Mouse (Mus musculus): ENCODE data around the gene Dcun1d1.

Gene Dcun1d1

DNA sequence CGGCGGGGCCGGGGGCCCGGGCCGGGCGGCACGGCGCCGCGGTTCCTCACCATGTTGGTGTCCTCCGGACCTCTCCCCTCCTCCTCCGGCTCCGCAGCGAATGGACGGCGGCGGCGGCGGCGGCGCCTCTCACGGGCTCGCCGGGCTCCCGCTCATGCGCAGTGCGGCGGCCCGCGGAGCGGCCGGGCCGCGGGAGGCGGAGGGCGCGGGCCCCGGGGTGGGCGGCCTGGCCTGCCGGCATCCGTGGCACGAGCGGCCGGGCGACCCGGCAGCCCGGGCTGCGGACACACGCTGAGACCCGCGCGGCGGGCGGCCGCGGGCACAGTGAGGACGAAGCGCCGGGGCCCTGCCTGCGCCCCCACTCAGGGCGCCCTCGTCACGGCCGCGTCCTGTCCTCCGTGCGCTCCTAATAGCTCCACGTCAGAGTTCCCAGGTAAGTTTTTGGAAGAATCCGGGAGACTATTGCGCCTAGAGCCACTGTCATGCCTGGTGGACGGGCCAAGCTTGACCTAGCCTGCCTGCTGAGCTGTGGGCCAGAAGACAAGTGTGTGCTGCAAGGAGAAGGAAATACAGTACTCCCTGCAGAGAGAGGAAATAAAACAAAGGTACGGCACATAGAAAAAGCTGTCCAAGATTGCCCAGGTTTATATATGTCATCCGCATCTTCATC lies 4.4 kb downstream of the Dcun1d1 start:
- in situ Hi-C loops (cut with MboI; ENCODE audit: unreplicated experiment in 2 of 2) = loop anchor here in 1 of 2 experiments (5.0 kb wide), 1 partner anchor 36 kb away; no protein-coding TSS in a partner anchor

DNA sequence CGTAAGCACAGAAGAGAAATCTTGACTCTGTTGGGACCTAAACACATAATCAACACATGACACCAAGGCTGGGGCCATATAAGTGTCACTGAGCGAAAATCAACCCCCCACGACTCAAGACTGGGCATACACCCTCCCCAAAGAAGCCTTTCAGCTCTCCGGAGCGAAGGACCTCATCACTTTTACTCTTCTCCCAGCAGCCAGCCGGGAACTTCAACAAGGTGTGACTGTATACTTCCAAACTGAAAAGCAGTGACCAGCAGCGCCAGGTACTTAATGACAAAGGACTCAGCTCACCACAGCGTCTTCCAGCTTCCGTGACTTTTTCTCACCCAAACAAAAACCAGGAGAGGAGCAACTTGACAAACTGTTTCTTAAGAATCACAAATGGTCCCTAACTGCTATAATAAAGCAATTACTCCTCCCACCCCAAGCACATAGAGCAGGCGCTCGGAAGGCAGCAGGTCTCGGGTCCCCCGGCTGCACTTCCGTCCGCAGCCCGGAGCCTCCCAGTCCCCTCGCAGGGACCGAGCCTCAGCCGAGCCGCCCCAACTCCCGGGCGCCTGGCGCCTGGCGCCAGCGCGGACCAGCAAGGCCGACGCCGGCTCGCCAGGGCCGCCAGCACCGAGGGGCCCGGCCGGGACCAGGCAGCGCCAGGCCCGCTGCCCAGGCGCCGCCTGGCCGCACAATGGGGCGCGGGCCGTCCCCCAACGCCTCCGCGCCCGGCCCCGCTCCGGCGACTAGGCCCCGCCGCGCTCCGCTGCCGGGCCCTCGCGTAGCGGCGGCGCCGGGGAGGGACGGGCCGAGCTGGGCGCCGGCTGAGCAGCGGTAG lies 5.1 kb downstream of the Dcun1d1 start:
- in situ Hi-C loops (cut with MboI; ENCODE audit: unreplicated experiment in 2 of 2) = loop anchor here in 1 of 2 experiments (5.0 kb wide), 1 partner anchor 35 kb away; no protein-coding TSS in a partner anchor

DNA sequence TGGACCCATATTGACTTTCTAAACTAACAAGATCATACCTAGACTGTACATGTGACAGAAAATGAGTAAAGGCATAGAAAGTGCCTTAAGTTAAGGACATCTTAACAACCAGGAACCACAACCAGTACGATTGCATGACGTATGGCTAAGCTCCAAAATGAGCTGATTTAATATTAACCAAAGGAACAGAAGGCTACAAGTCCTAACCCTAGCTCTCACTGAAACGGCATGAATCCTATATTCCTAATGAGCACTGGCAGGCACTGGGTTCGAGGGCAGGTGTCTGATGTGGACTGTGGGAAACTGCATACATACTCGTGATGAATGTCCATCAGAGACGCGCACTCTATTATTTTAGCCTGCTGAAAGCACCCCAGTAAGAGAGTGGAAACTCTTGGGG lies 5.9 kb downstream of the Dcun1d1 start:
- in situ Hi-C loops (cut with MboI; ENCODE audit: unreplicated experiment in 2 of 2) = loop anchor here in 1 of 2 experiments (5.0 kb wide), 1 partner anchor 34 kb away; no protein-coding TSS in a partner anchor

DNA sequence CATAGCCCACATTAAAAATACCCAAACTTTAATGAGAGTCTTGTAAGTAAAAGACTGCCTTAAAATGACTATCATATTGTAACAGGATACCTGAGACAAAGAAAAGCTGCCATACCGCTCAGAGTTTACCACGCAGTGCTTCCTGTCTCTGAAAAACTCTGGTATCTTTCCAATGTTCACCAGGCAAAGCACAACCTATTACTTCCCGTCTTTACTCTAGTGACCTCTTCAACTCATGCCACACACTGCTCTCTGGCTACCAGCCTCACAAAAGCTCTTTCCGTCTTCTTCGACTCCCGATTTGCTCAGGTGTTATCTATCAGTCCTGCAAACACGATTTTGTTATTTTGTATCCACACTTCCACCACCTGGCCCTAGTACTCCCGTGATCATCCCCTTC lies 7.4 kb downstream of the Dcun1d1 start:
- in situ Hi-C loops (cut with MboI; ENCODE audit: unreplicated experiment in 2 of 2) = loop anchor here in 1 of 2 experiments (5.0 kb wide), 1 partner anchor 33 kb away; no protein-coding TSS in a partner anchor

DNA sequence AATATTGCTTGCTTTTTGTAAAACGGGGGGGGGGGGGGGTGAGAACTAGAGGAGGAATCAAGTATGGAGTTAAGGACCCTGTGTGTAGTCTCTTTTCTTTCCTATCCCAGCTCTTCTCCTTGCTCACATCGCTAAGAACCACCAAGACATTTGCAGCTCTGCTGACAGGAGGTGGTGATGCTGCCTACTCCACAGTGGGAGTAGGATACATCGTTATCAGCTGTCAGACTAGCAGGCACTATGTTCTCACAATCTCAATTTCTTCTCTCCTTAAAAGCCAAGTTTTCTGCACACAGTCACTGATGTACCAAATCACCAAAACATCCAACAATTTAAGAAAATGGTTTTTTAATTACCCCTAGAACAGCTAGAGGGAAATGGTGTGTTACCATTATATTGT lies 7.8 kb downstream of the Dcun1d1 start:
- in situ Hi-C loops (cut with MboI; ENCODE audit: unreplicated experiment in 2 of 2) = no loop called here

DNA sequence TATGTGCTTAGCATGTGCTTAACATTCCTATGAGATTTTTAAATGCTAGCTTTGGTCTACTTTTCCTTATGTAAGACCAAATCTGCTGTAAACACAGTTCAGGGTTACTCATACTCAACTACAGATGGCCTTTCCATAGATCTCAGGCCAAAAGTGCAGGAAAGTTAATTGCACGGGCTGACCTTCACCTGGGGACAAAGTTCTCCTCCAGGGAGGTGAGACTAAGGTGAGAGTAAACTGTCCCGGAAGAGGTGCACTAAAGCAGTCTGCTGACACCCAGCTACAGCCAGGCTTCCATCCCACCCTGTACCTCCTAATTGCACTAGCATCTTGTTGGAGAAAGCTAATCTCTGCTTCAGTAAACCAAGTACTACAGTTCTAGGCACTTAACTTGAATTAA lies 11.4 kb downstream of the Dcun1d1 start:
- in situ Hi-C loops (cut with MboI; ENCODE audit: unreplicated experiment in 2 of 2) = no loop called here

DNA sequence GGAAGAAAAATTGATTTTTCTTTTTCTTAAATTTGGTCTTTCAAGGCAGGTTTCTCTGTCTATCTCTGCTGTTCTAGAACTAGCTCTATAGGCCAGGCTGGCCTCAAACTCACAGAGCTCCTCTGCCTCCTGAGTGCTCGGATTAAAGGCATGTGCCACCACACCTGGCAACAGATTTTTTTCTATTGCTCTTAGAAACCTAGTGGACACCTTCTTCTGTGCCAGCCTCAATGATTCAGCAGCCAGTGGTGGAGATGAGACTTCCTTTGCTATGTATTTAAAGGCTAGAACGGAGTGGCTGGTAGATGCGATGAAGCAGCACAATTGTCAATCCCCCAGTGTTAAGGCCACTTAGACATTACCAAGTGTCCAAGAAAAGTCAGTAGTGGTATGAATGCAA lies 13.2 kb downstream of the Dcun1d1 start:
- in situ Hi-C loops (cut with MboI; ENCODE audit: unreplicated experiment in 2 of 2) = loop anchor here in 1 of 2 experiments (25.0 kb wide), 2 partner anchors 938 to 1887 kb away; partner anchors contain the start of gene 4932438A13Rik

DNA sequence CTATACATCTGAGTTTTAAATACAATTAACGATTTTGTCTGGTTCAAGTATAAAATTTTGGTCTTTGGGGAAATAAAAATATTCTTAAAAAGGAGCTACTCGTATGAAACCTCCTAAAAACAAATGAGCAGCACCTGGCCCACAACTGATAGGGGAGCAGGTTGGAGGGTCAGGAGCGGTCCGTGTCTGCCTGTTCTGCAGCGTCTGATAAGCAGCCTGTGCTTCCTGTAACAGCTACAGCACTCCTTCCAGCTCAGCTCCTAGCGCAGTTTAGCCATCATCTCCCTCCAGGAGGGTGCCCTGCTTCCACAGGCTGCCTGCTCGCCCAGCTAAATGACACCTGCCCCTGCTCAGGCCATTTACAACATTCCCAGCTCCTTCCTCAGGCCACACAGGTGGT lies 13.8 kb downstream of the Dcun1d1 start:
- in situ Hi-C loops (cut with MboI; ENCODE audit: unreplicated experiment in 2 of 2) = loop anchor here in 1 of 2 experiments (25.0 kb wide), 2 partner anchors 939 to 1886 kb away; partner anchors contain the start of gene 4932438A13Rik

DNA sequence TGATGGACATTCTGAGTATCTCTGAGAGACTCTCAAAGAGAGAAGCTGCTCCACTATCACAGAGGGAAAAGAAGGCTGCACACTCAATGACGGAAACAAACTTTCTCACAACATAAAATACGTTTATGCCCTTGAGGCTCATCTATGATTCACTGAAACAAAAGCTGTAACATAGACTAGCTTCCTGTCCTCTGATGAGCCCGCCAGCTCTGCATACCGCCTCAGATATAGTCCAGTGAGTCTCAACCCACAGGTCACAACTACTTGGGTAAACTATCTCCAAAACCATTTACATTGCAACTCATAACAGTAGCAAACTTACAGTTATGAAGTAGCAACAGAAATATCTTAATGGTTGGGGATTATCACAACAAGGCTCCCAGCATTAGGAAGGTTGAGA lies 14.7 kb downstream of the Dcun1d1 start:
- in situ Hi-C loops (cut with MboI; ENCODE audit: unreplicated experiment in 2 of 2) = loop anchor here in 1 of 2 experiments (25.0 kb wide), 2 partner anchors 940 to 1885 kb away; partner anchors contain the start of gene 4932438A13Rik

DNA sequence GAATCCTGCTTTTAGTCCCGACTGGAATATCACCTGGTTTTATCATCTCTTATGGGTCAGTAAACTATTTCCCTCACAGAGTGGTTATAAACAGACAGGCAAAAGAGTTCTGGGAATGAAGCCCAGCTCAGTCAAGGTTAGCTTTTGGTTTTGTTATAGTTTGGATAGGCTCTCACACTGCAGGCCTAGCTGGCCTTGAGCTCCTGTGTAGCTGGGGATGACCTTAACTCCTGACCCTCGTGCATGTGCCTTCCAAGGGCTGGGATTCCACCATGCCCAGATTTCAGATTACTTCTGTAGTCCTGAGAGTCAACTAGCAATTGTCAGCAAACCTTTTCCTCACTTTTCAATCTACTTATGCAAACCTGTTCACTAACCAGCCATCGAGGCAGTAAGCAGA lies 19.0 kb downstream of the Dcun1d1 start:
- in situ Hi-C loops (cut with MboI; ENCODE audit: unreplicated experiment in 2 of 2) = loop anchor here in 1 of 2 experiments (25.0 kb wide), 2 partner anchors 944 to 1881 kb away; partner anchors contain the start of gene 4932438A13Rik

DNA sequence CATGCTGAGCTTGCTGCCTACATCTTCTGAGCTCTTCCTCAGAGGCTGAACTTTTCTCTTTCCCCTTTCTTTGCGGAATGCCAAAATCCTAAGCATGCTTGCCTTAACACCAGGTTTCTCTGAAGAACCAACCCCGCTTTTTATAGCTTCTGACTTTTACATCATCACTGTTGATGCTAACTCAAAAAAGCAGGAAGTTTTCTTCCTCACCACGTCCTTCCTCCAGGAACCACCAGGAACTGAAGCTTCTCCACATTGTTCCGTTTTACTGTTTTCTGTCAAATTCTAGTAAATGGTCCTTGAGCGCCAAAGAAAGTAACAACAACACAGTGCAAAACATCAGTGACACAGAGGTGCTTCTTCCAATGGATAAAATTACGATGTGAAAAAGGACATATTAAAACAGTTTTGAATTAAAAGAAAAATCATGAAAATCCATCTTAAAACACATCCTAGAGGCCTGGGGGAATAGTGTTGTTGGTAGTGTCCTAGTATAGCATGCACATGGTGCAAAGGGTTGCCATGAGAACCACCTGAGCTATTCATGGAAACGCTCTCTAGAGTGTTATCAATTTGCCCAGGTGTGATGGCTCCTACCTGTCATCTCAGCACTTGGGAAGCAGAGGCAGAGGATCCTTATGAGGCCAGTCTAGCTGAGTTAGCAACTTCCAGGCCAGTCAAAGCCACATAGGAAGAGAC lies 28.1 kb downstream of the Dcun1d1 start:
- in situ Hi-C loops (cut with MboI; ENCODE audit: unreplicated experiment in 2 of 2) = loop anchor here in 1 of 2 experiments (25.0 kb wide), 2 partner anchors 953 to 1872 kb away; partner anchors contain the start of gene 4932438A13Rik

DNA sequence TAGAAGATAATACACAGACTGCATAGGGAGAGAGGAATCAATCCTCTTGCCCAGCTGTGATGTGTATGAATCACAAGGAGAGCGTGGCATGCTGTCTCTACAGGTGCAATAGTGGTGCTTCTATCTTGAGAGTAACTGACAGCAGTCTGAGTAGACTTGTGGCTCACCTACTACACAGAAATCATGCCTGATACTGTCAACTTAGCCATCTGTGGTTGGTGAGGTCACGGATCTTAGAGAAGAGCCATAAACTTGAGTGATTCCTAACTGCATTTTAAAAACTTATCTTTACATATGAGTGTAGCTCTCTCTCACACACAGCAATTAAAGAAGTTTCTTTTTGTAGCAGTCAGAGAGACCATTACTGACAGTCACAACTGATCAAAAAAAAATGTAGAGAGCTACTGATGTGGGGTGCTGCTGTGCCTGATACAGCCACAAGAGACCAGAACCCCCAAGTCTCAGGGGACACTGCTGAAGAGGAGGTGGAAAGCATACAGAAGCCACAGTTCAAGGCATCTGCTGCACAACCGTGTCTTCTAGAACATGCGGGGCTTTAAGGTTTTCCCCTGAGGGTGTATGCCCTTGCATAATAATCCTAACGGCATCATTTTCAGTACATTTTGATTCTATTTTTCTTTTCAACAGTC lies 36.6 kb downstream of the Dcun1d1 start:
- in situ Hi-C loops (cut with MboI; ENCODE audit: unreplicated experiment in 2 of 2) = loop anchor here in 1 of 2 experiments (25.0 kb wide), 2 partner anchors 962 to 1863 kb away; partner anchors contain the start of gene 4932438A13Rik

DNA sequence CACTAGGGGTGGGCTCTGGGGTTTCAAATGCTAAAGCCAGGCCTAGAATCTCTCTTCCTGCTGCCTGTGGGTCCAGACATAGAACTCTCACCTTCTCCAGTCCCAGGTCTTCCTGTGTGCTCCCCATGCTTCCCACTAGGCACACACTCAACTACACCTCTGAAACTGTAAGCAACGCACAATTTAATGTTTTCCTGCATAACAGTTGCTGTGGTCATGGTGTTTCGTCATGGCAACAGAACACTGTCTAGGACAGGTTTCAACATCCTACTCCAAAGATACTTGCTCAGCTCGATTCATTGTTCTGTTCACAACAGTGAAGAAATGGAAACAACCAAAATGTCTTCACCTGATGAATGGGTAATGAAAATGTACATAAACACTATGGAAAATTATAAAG lies 38.1 kb downstream of the Dcun1d1 start:
- in situ Hi-C loops (cut with MboI; ENCODE audit: unreplicated experiment in 2 of 2) = loop anchor here in 1 of 2 experiments (5.0 kb wide), 1 partner anchor 33 kb away; no protein-coding TSS in a partner anchor

DNA sequence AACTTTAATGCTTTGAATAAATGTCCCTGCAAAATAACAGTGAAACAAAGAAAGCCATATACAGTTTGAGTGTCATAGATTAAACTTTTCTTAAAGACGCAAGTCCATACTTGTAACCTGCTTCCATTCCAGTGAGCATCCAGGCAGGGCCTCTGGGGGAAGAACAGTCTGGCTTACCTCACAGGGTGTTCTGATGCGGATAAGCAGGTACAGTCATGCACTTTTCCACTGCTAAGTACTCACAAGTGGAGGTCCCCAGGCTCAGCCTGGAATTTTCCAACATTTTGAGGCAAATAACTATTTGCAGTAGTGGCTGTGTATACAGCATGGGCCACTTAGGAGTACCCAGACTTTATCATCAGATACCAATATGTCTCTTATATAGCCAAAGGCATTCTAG lies 39.3 kb downstream of the Dcun1d1 start:
- in situ Hi-C loops (cut with MboI; ENCODE audit: unreplicated experiment in 2 of 2) = loop anchor here in 1 of 2 experiments (5.0 kb wide), 1 partner anchor 34 kb away; no protein-coding TSS in a partner anchor

DNA sequence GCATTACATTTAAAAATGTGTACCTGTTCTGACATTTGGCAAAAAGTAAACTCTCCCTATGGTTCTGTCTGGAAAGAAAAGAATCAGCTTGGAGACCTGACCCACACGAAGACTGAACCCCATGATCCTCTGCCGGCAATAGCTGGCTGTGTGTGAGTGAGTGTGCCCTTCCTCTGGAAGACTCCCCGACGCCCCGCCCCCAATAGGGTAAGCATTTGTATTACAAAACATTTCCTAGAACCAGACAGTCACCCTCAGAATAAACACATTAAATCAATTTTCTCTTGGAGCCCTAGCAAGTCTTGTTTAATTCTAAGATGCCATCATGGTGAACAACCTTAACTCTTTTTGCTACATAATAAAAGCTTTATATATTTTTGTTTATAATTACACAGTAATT lies 44.1 kb downstream of the Dcun1d1 start:
- in situ Hi-C loops (cut with MboI; ENCODE audit: unreplicated experiment in 2 of 2) = no loop called here

DNA sequence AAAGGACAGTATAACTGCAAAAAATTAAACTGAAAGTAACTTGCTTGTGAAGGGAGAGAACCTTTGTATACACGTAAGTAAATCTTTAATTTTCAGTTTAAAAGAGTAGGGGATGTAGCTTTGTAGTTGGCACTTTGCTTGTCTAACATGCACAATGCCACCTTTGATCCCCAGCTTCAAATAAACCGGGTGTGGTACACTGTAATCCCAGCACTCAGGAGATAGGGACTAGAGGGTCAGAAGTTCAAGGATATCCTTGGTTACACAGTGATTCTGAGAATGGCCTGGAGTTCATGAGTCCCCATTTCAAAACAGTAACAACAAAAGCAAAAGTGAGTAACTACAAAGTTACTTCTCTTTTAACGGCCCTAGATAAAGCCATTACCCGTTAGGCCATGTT lies 46.1 kb downstream of the Dcun1d1 start:
- in situ Hi-C loops (cut with MboI; ENCODE audit: unreplicated experiment in 2 of 2) = no loop called here

DNA sequence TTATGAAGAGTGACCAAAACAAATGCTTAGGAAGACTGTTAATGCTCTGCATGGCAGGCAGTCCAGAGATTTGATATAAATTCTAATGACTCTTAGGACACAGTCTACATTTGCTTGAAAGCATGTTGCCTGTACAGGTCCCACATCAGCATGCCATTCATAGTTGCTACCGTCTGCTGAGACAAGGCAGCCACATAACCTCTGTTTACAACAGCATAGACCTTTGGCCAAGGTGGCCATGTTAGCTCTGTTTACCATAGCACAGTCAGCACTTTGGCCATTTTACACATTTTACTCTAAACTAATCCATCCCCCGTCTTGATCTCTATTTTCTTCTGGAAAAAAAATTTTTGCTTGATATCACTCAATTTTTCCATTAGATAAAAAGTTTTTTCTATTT lies 47.7 kb downstream of the Dcun1d1 start:
- in situ Hi-C loops (cut with MboI; ENCODE audit: unreplicated experiment in 2 of 2) = loop anchor here in 1 of 2 experiments (10.0 kb wide), 1 partner anchor 195 kb away; no protein-coding TSS in a partner anchor

DNA sequence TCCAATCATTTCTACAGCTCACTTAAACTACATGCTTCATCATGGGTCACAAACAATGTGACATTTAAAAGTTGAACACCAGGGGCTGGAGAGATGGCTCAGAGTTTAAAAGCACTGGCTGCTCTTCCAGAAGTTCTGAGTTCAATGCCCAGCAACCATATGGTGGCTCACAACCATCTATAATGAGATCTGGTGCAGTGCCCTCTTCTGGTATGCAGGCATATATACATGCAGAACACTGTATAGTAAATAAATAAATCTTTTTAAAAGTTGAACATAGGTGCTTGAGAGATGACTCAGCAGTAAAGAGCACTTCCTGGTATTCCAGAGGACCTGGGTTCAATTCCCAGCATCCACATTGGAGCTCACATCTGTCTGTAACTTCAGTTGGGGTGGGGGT lies 54.0 kb downstream of the Dcun1d1 start:
- in situ Hi-C loops (cut with MboI; ENCODE audit: unreplicated experiment in 2 of 2) = loop anchor here (5.0 to 10.0 kb wide), 2 partner anchors 188 to 191 kb away; no protein-coding TSS in a partner anchor

DNA sequence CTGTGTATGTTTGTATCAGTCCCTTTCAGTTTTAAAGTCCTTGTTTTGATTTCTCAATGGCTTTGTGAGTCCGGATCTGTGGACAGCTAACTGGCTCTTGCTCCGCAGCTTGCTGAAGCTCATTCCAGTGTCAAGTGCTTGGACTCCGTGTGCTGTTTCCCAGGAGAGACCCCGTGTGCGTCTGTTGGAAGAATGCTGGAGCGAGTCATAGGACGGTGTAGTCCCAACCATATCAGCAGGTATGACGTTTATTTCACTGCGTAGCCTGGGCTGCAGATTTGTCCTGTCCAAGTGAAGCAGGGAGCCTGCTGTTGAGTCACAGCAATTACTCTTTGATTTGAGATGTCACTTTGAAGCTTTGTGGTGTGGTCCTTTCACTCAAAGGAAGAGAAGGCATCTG lies 87.9 kb downstream of the Dcun1d1 start:
- in situ Hi-C loops (cut with MboI; ENCODE audit: unreplicated experiment in 2 of 2) = no loop called here

All from v-Abl transformed pro-B cells (cell line).